Mouse (Mus musculus) midbrain, embryonic 16.5 days (tissue): Measurements from ENCODE around the gene Pik3r3. TPM values are rescaled to one million over a fixed set of nuclear protein-coding genes. Genes with fewer than 3 reads are reported as not detected.
"Not testable (repeated sequence)": the region's sequence is repeated elsewhere in the genome, so short reads cannot be mapped to it uniquely, and the experiment has no call there.

Experiments used
- ATAC-seq: fragments of 200-750 bp; cut with Nextera tagmentation; 2 replicates; pipeline ENCODE4 v1.8.0; 2017; ENCODE audit warnings: moderate TSS enrichment
- H3K27ac ChIP-seq: fragments of 300-500 bp; sonication (generic); 2 replicates; pipeline ENCODE4 v1.5.1; 2014; ENCODE audit warnings: mild to moderate bottlenecking, low read length, mixed read lengths
- H3K27me3 ChIP-seq: fragments of 300-500 bp; sonication (generic); 2 replicates; pipeline ENCODE4 v1.6.1; 2014; ENCODE audit warnings: low read depth, low read length, mixed read lengths; ENCODE audit not compliant: control insufficient read depth, insufficient read depth
- H3K36me3 ChIP-seq: fragments of 300-500 bp; sonication (generic); 2 replicates; pipeline ENCODE4 v1.6.1; 2014; ENCODE audit warnings: mild to moderate bottlenecking, low read length, moderate library complexity, mixed read lengths; ENCODE audit not compliant: control insufficient read depth, insufficient read depth
- H3K4me1 ChIP-seq: fragments of 300-500 bp; sonication (generic); 2 replicates; pipeline ENCODE4 v1.6.1; 2014; ENCODE audit warnings: mild to moderate bottlenecking, low read length, mixed read lengths; ENCODE audit not compliant: control insufficient read depth, insufficient read depth
- H3K4me2 ChIP-seq: fragments of 300-500 bp; sonication (generic); 2 replicates; pipeline ENCODE4 v1.6.1; 2014; ENCODE audit warnings: mild to moderate bottlenecking, low read length, mixed read lengths
- H3K4me3 ChIP-seq: fragments of 300-500 bp; sonication (generic); 2 replicates; pipeline ENCODE4 v1.5.1; 2014; ENCODE audit warnings: low read depth, mild to moderate bottlenecking, low read length, moderate library complexity, mixed read lengths
- H3K9ac ChIP-seq: fragments of 300-500 bp; sonication (generic); 2 replicates; pipeline ENCODE4 v1.6.1; 2014; ENCODE audit warnings: low read depth, low read length, mixed read lengths
- H3K9me3 ChIP-seq: fragments of 300-500 bp; sonication (generic); replicated peaks from 2 replicates; pipeline ENCODE4 v1.6.1; 2014; ENCODE audit warnings: mild to moderate bottlenecking, low read length, mixed read lengths; ENCODE audit not compliant: control insufficient read depth, poor library complexity, severe bottlenecking
- WGBS: fragments of 180-500 bp; shearing (Covaris S2); extraction: QIAGEN DNeasy Blood & Tissue Kit; methylation state at CpG from one replicate; pipeline ENCODE4 v1.1.7; 2014; 5-methylcytosine and 5-hydroxymethylcytosine counted together
- polyA plus RNA-seq: library from polyadenylated mRNA; unstranded; fragments of >200 nt; fragmentation: Nextera tagmentation; extraction: Ambion mirVana; gene quantifications from 2 replicates; pipeline ENCODE4 v1.2.1, GENCODE M21; 2015

Pik3r3 gene
- polyA plus RNA-seq, 1 experiment from 2014 or later: 80.5 TPM

GRCm38 (mm10) chr4:116215895-116216605 lies 5.4 kb upstream of the Pik3r3 start:
- Histone ChIP-seq H3K9ac (no peak overlapping the region), H3K9me3 (no peaks in the 10 kb centered on the region), H3K27ac (no peak overlapping the region), H3K4me3 (no peak overlapping the region), H3K4me2 (no peak overlapping the region), H3K27me3 (no peaks in the 10 kb centered on the region), H3K4me1 (peaks cover 6% of the 10 kb centered on the region), H3K36me3 (no peaks in the 10 kb centered on the region)
- WGBS: 88% methylated on average over 2 of the region's 2 CpGs
- ATAC-seq: no peak

GRCm38 (mm10) chr4:116217046-116217445 lies 4.4 kb upstream of the Pik3r3 start:
- H3K9me3 ChIP-seq: no peaks in the 10 kb centered on the region
- H3K4me3 ChIP-seq: no peak overlapping the region
- no peak overlapping the region for H3K9ac ChIP-seq
- no peak overlapping the region for H3K27ac ChIP-seq
- ATAC-seq: no peak
- H3K27me3 ChIP-seq: no peaks in the 10 kb centered on the region
- 70% methylated on average over 2 of the region's 2 CpGs for WGBS
- H3K36me3 ChIP-seq: no peaks in the 10 kb centered on the region
- H3K4me1 ChIP-seq: peaks cover 6% of the 10 kb centered on the region
- H3K4me2 ChIP-seq: no peak overlapping the region

- H3K27ac ChIP-seq, ATAC-seq, H3K4me2 ChIP-seq, H3K36me3 ChIP-seq, H3K27me3 ChIP-seq, H3K4me1 ChIP-seq, H3K9ac ChIP-seq, H3K4me3 ChIP-seq, H3K9me3 ChIP-seq: not testable (repeated sequence)
- WGBS: 100% methylated on average over 1 of the region's 1 CpGs
These were observed 3.8 kb upstream of the Pik3r3 start for GRCm38 (mm10) chr4:116217661-116218060.

GRCm38 (mm10) chr4:116219056-116219455 lies 2.4 kb upstream of the Pik3r3 start:
- ATAC-seq: no peak
- Histone ChIP-seq H3K4me3 (no peak overlapping the region), H3K36me3 (no peaks in the 10 kb centered on the region), H3K27me3 (no peaks in the 10 kb centered on the region), H3K9me3 (no peaks in the 10 kb centered on the region), H3K9ac (no peak overlapping the region), H3K27ac (no peak overlapping the region), H3K4me1 (peaks cover 6% of the 10 kb centered on the region), H3K4me2 (no peak overlapping the region)
- 79% methylated on average over 1 of the region's 1 CpGs for WGBS

- Histone ChIP-seq H3K27me3 (no peaks in the 10 kb centered on the region), H3K4me1 (peaks cover 7% of the 10 kb centered on the region), H3K9me3 (no peaks in the 10 kb centered on the region), H3K36me3 (no peaks in the 10 kb centered on the region), H3K4me3 (peak overlapping the region; percentile 52), H3K27ac (peak overlapping the region; percentile 100), H3K4me2 (peak overlapping the region; percentile 50), H3K9ac (peak overlapping the region; percentile 87)
- no peak for ATAC-seq
- WGBS: 2% methylated on average over 6 of the region's 6 CpGs
These were observed 1.3 kb upstream of the Pik3r3 start for GRCm38 (mm10) chr4:116220071-116220650.

- ATAC-seq: no peak
- WGBS: under 1% methylated on average over 25 of the region's 26 CpGs
- Histone ChIP-seq H3K27ac (peak overlapping the region; percentile 100), H3K4me3 (peak overlapping the region; percentile 52), H3K4me1 (peaks cover 9% of the 10 kb centered on the region), H3K4me2 (peak overlapping the region; percentile 50), H3K9ac (peak overlapping the region; percentile 87), H3K36me3 (no peaks in the 10 kb centered on the region), H3K27me3 (no peaks in the 10 kb centered on the region), H3K9me3 (no peaks in the 10 kb centered on the region)
These were observed 658 bp upstream of the Pik3r3 start for GRCm38 (mm10) chr4:116220780-116221139.

GRCm38 (mm10) chr4:116221996-116222842 lies 801 bp downstream of the Pik3r3 start:
- H3K9me3 ChIP-seq: no peaks in the 10 kb centered on the region
- H3K27ac ChIP-seq: peak overlapping the region; percentile 100
- no peaks in the 10 kb centered on the region for H3K27me3 ChIP-seq
- ATAC-seq: no peak
- peaks cover 15% of the 10 kb centered on the region for H3K4me1 ChIP-seq
- under 1% methylated on average over 23 of the region's 23 CpGs for WGBS
- peak overlapping the region; percentile 47 for H3K4me2 ChIP-seq
- peak overlapping the region; percentile 76 for H3K9ac ChIP-seq
- peak overlapping the region; percentile 52 for H3K4me3 ChIP-seq
- H3K36me3 ChIP-seq: no peaks in the 10 kb centered on the region

- Histone ChIP-seq H3K27ac (peak overlapping the region; percentile 100), H3K27me3 (no peaks in the 10 kb centered on the region), H3K9ac (peak overlapping the region; percentile 76), H3K9me3 (no peaks in the 10 kb centered on the region), H3K4me1 (peaks cover 16% of the 10 kb centered on the region), H3K4me3 (peak overlapping the region; percentile 52), H3K4me2 (peak overlapping the region; percentile 47), H3K36me3 (no peaks in the 10 kb centered on the region)
- WGBS: under 1% methylated on average over 6 of the region's 6 CpGs
- no peak for ATAC-seq
These were observed 1.4 kb downstream of the Pik3r3 start for GRCm38 (mm10) chr4:116222843-116223119.

- H3K4me2 ChIP-seq: no peak overlapping the region
- H3K27me3 ChIP-seq: no peaks in the 10 kb centered on the region
- H3K36me3 ChIP-seq: no peaks in the 10 kb centered on the region
- no peak for ATAC-seq
- no peak overlapping the region for H3K9ac ChIP-seq
- H3K9me3 ChIP-seq: no peaks in the 10 kb centered on the region
- WGBS: 85% methylated on average over 3 of the region's 3 CpGs
- no peak overlapping the region for H3K27ac ChIP-seq
- H3K4me1 ChIP-seq: no peaks in the 10 kb centered on the region
- H3K4me3 ChIP-seq: no peak overlapping the region
These were observed 22.0 kb downstream of the Pik3r3 start for GRCm38 (mm10) chr4:116243377-116243776.
